Mouse (Mus musculus): ENCODE measurements around the gene Aff3. TPM values are rescaled to one million over a fixed set of nuclear protein-coding genes. Genes with fewer than 3 reads are reported as not detected.
A peak's percentile ranks its signal among the peaks of the same experiment; 100 is the strongest.

The Aff3 gene
- polyA plus RNA-seq, 1 experiment from 2014 or later = 9.6 TPM

DNA sequence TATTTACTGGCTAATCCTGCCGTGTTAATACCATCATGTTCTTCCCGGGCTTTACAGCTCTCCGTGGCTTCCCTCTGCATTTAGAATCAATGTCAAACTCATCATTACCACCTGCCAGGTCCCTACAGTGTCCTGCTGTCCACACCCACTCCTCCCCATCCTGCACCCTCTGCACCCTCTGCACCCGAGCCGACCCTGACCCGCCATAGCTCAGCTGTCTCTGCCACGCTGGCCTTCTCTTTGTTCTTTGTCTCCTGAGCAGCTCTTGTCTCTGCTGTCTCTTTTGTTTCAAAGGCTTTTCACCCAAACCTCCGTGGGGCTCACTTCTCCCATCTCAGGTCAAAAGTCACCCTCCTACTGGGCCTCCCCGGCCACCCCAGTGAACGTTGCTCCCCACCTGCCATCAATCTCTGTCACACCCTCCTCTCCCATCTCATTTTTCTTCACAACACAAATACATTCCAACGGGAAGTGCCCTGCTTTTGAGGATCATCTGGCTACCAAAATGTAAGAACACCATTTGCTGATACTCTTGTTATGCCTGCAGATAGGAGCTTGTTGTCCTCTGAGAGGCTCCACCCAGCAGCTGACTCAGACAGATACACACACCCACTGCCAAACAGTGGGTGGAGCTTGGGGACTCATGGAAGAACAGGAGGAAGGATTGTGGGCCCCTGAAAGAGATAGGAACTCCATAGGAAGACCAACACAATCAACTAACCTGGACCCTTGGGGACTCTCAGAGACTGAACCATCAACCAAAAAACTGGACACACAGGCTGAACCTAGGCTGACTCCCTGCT lies 102.2 kb downstream of the Aff3 start:
- no peaks in the 10 kb centered on the region for H3K27me3 ChIP-seq (ENCODE audit: control insufficient read depth, insufficient read depth, low read depth, low read length)
- no peak for ATAC-seq
- no peaks in the 10 kb centered on the region for H3K36me3 ChIP-seq (ENCODE audit: control insufficient read depth, insufficient read depth, low read length)
- peak overlapping the region; percentile 34; the same call in 1 of the 2 replicates for H3K4me2 ChIP-seq (ENCODE audit: low read length)
- H3K27ac ChIP-seq (ENCODE audit: low read length) = peak overlapping the region; percentile 71
- H3K9ac ChIP-seq (ENCODE audit: low read depth, low read length) = peak overlapping the region; percentile 27; the same call in 1 of the 2 replicates
- peaks cover 47% of the 10 kb centered on the region for H3K4me1 ChIP-seq (ENCODE audit: control insufficient read depth, insufficient read depth, low read length)
- H3K9me3 ChIP-seq (replicated peaks; ENCODE audit: control insufficient read depth, low read length, poor library complexity, severe bottlenecking) = no peaks in the 10 kb centered on the region
- WGBS = 9% methylated on average over 11 of the region's 11 CpGs
- H3K4me3 ChIP-seq (ENCODE audit: low read depth, low read length) = no peak overlapping the region

DNA sequence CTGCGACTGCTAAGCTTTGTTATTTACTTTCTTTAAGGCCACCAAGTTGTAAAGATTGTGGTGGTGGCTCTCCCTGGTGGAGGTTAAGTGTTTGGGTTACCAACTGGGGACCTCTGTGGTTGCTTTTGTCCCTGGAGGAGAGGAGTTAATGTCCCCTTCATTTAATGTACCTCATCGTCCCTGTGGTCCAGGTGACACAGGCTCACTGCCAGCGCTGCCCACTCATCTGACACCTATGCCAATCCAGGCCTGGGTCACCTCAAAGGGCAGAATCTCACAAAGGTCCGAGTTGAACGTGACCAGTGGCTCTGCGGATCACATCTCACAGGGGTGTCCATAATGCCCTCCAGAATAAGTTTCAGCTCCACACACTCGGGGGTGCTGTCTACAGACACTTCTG lies 103.4 kb downstream of the Aff3 start:
- no peaks in the 10 kb centered on the region for H3K9me3 ChIP-seq (replicated peaks; ENCODE audit: control insufficient read depth, low read length, poor library complexity, severe bottlenecking)
- WGBS = 72% methylated on average over 7 of the region's 7 CpGs
- no peaks in the 10 kb centered on the region for H3K27me3 ChIP-seq (ENCODE audit: control insufficient read depth, insufficient read depth, low read depth, low read length)
- H3K4me2 ChIP-seq (ENCODE audit: low read length) = no peak overlapping the region
- no peak overlapping the region for H3K4me3 ChIP-seq (ENCODE audit: low read depth, low read length)
- no peak; the same call in 1 of the 2 replicates for ATAC-seq
- no peak overlapping the region for H3K9ac ChIP-seq (ENCODE audit: low read depth, low read length)
- H3K27ac ChIP-seq (ENCODE audit: low read length) = peak overlapping the region; percentile 44; the same call in 1 of the 2 replicates
- H3K4me1 ChIP-seq (ENCODE audit: control insufficient read depth, insufficient read depth, low read length) = peaks cover 40% of the 10 kb centered on the region
- no peaks in the 10 kb centered on the region for H3K36me3 ChIP-seq (ENCODE audit: control insufficient read depth, insufficient read depth, low read length)

DNA sequence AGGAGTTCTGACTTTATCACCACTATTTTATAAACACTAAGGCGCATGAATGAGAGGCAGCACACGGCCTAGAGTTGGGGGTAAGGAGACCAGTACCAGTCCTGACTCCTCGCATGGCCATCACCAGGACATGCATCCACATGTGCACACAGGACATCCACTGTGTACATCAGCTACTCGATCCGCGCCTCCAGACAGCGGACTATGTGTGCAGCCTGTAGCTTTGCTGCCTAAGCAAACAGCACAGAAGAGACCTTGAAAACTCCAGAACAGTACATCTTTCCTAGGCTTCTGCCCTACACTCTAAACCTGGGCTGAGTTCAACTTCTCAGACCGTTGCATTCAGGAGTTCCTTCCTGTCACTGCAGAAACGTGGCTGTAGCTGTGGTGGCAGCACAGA lies 104.1 kb downstream of the Aff3 start:
- no peak overlapping the region for H3K4me2 ChIP-seq (ENCODE audit: low read length)
- peaks cover 37% of the 10 kb centered on the region for H3K4me1 ChIP-seq (ENCODE audit: control insufficient read depth, insufficient read depth, low read length)
- H3K9me3 ChIP-seq (replicated peaks; ENCODE audit: control insufficient read depth, low read length, poor library complexity, severe bottlenecking) = no peaks in the 10 kb centered on the region
- no peak for ATAC-seq
- H3K4me3 ChIP-seq (ENCODE audit: low read depth, low read length) = no peak overlapping the region
- no peak overlapping the region for H3K9ac ChIP-seq (ENCODE audit: low read depth, low read length)
- no peak overlapping the region for H3K27ac ChIP-seq (ENCODE audit: low read length)
- 84% methylated on average over 9 of the region's 9 CpGs for WGBS
- no peaks in the 10 kb centered on the region for H3K27me3 ChIP-seq (ENCODE audit: control insufficient read depth, insufficient read depth, low read depth, low read length)
- no peaks in the 10 kb centered on the region for H3K36me3 ChIP-seq (ENCODE audit: control insufficient read depth, insufficient read depth, low read length)

DNA sequence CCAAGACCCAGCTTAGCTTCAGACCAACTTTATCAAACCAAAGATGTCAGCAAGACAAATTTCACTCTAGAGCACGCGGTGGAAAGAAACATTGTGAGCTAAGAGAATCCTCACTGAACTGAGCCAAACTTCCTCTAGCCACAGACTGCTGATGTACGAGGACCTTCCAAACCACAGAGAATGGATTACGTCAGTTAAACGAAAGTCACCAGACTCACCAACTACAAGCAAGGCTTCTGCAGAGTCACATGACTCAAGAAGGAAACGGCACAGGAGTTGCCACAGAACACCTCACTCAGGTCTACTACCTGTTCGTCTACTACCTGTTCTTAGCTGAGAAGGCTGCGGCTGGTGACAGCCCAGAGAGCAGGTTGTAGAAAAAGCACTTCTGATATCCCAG lies 107.1 kb downstream of the Aff3 start:
- Histone ChIP-seq H3K4me2 (ENCODE audit: low read length) (no peak overlapping the region), H3K9me3 (replicated peaks; ENCODE audit: control insufficient read depth, low read length, poor library complexity, severe bottlenecking) (no peaks in the 10 kb centered on the region), H3K4me3 (ENCODE audit: low read depth, low read length) (no peak overlapping the region), H3K9ac (ENCODE audit: low read depth, low read length) (no peak overlapping the region), H3K27ac (ENCODE audit: low read length) (no peak overlapping the region), H3K4me1 (ENCODE audit: control insufficient read depth, insufficient read depth, low read length) (peaks cover 26% of the 10 kb centered on the region), H3K36me3 (ENCODE audit: control insufficient read depth, insufficient read depth, low read length) (no peaks in the 10 kb centered on the region), H3K27me3 (ENCODE audit: control insufficient read depth, insufficient read depth, low read depth, low read length) (no peaks in the 10 kb centered on the region)
- WGBS = 93% methylated on average over 8 of the region's 8 CpGs
- no peak for ATAC-seq

DNA sequence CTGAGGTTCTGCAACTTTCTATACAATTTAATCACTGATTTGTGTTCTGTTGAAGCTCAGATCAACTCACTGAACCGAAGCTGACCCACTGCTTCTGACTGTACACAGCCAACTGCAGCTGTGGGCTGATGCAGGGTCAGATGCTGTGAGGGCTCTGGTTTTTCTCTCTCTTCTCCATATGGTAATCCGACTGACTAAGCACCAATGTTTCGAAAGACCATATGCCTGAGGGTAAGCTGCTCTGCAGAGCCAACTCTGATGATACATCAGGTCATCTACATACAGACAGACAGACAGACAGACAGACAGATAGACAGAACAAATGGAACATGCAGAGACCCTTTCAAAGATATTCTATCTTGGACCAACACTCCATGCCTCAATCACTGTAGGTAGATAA lies 110.2 kb downstream of the Aff3 start:
- Histone ChIP-seq H3K9ac (ENCODE audit: low read depth, low read length) (no peak overlapping the region), H3K9me3 (replicated peaks; ENCODE audit: control insufficient read depth, low read length, poor library complexity, severe bottlenecking) (no peaks in the 10 kb centered on the region), H3K4me1 (ENCODE audit: control insufficient read depth, insufficient read depth, low read length) (peaks cover 7% of the 10 kb centered on the region; the same call in 1 of the 2 replicates), H3K36me3 (ENCODE audit: control insufficient read depth, insufficient read depth, low read length) (no peaks in the 10 kb centered on the region), H3K4me3 (ENCODE audit: low read depth, low read length) (no peak overlapping the region), H3K27ac (ENCODE audit: low read length) (no peak overlapping the region), H3K4me2 (ENCODE audit: low read length) (no peak overlapping the region), H3K27me3 (ENCODE audit: control insufficient read depth, insufficient read depth, low read depth, low read length) (no peaks in the 10 kb centered on the region)
- 82% methylated on average over 3 of the region's 3 CpGs for WGBS
- ATAC-seq = no peak

DNA sequence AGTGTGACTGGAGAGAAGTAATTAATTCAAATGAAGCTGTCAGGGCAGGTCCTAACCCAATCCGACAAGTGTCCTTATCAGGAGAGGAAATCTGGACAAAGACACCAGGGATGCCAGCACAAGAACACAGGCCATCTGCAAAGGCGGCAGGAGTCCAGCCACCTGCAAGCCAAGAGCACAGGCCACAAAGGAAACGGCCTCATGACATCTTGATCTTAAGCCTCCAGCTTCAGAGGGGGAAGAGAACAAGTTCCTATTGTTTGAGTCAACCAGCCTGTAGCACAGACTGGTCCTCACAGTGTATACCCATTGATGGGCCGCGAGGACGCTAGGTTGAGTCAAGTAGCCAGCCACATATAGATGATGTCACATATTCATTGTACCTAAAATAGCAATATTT lies 111.7 kb downstream of the Aff3 start:
- Histone ChIP-seq H3K27me3 (ENCODE audit: control insufficient read depth, insufficient read depth, low read depth, low read length) (no peaks in the 10 kb centered on the region), H3K36me3 (ENCODE audit: control insufficient read depth, insufficient read depth, low read length) (no peaks in the 10 kb centered on the region), H3K4me2 (ENCODE audit: low read length) (no peak overlapping the region), H3K27ac (ENCODE audit: low read length) (no peak overlapping the region), H3K4me1 (ENCODE audit: control insufficient read depth, insufficient read depth, low read length) (peaks cover 7% of the 10 kb centered on the region; the same call in 1 of the 2 replicates), H3K9ac (ENCODE audit: low read depth, low read length) (no peak overlapping the region), H3K9me3 (replicated peaks; ENCODE audit: control insufficient read depth, low read length, poor library complexity, severe bottlenecking) (no peaks in the 10 kb centered on the region), H3K4me3 (ENCODE audit: low read depth, low read length) (no peak overlapping the region)
- 40% methylated on average over 6 of the region's 6 CpGs for WGBS
- peak; percentile 39; the same call in 1 of the 2 replicates for ATAC-seq

DNA sequence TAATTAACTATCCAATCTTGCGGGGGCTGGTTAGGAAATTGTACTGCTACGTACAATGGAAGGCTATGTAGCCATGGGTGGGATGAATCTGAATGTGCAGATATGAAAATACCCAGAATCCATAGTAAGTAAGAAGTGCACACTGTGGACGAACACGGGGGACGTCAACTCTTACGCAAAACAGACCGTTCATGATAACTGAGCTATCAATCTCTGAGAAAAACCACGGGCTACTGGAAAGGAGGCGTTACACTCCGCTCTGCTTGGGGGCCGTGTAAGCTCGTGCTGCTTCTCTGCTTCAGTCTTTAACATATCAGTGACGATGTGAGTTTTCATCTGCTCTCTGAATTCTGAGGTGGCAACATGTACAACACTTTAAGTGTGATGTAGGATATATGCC lies 114.2 kb downstream of the Aff3 start:
- no peak overlapping the region for H3K27ac ChIP-seq (ENCODE audit: low read length)
- no peak overlapping the region for H3K9ac ChIP-seq (ENCODE audit: low read depth, low read length)
- H3K36me3 ChIP-seq (ENCODE audit: control insufficient read depth, insufficient read depth, low read length) = no peaks in the 10 kb centered on the region
- H3K27me3 ChIP-seq (ENCODE audit: control insufficient read depth, insufficient read depth, low read depth, low read length) = no peaks in the 10 kb centered on the region
- H3K4me1 ChIP-seq (ENCODE audit: control insufficient read depth, insufficient read depth, low read length) = peaks cover 15% of the 10 kb centered on the region
- no peak overlapping the region for H3K4me3 ChIP-seq (ENCODE audit: low read depth, low read length)
- H3K9me3 ChIP-seq (replicated peaks; ENCODE audit: control insufficient read depth, low read length, poor library complexity, severe bottlenecking) = no peaks in the 10 kb centered on the region
- ATAC-seq = no peak
- 89% methylated on average over 13 of the region's 13 CpGs for WGBS
- H3K4me2 ChIP-seq (ENCODE audit: low read length) = no peak overlapping the region

DNA sequence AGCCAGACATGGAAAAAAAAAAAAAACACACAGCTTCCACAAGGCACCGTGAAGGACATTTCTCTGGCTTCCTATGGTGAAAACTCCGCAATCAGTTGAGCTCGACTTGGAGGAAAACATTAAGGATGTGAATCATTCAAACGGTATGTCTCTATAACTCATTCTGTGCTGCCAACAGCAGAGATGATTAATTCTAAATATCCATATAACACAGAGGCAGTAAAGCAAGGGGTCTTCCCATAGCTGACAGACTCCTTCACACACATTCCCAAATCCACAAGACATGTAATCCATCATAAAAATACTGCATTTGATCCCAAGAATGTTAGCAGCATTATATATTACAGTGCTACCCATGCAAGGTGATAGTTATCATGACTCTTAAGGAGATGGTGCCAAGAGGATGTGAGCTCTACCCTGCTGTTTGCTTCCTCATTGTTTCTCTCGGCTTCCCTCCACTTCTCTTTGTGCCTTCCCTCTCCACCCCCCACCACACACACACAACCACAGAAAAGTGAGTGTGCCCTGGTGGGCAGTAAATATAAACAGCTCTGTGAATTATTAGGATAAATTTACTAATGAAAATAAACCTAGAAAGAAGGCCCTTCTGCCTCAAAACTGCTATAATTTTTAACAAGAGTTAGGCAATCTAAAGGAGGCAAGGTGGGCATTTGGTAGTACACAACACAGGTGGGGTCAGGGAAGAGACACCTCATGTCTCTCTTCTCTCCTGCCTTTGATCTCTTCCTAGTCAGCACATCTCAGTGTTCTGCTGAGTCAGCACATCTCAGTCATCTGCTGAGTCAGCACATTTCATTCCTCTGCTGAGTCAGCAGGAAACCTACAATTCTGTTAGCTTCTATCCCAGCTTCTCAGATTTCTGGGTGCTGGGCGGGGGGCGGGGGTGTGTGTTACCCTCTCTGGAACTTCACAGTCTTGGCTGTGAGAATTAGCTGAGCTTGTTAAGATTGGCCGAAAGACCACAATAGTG lies 115.8 kb downstream of the Aff3 start:
- Histone ChIP-seq H3K9ac (ENCODE audit: low read depth, low read length) (no peak overlapping the region), H3K4me3 (ENCODE audit: low read depth, low read length) (no peak overlapping the region), H3K4me1 (ENCODE audit: control insufficient read depth, insufficient read depth, low read length) (peaks cover 25% of the 10 kb centered on the region), H3K27me3 (ENCODE audit: control insufficient read depth, insufficient read depth, low read depth, low read length) (no peaks in the 10 kb centered on the region), H3K27ac (ENCODE audit: low read length) (no peak overlapping the region), H3K4me2 (ENCODE audit: low read length) (no peak overlapping the region), H3K36me3 (ENCODE audit: control insufficient read depth, insufficient read depth, low read length) (no peaks in the 10 kb centered on the region), H3K9me3 (replicated peaks; ENCODE audit: control insufficient read depth, low read length, poor library complexity, severe bottlenecking) (no peaks in the 10 kb centered on the region)
- WGBS = 67% methylated on average over 8 of the region's 8 CpGs
- ATAC-seq = no peak

DNA sequence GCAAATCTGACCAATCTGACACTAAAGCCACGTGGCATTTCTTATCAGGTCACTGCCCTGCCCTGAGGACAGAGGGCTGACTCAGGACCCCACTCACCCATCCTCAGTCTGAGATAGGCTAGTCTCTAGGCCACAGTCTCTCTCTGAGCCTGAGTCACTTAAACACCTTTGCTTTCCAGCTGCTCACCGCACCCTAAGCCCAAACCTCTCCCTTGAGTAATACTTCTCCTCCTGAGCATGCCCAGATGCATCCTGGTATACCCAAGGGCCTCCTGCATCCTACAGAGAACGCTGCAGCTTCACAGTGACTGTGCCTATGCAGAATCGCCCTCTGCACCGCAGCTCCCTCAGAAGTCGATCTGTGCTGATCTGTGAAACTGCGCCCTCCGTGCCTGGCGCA lies 117.1 kb downstream of the Aff3 start:
- ATAC-seq = no peak
- Histone ChIP-seq H3K27ac (ENCODE audit: low read length) (no peak overlapping the region), H3K9ac (ENCODE audit: low read depth, low read length) (no peak overlapping the region), H3K4me3 (ENCODE audit: low read depth, low read length) (no peak overlapping the region), H3K4me2 (ENCODE audit: low read length) (no peak overlapping the region), H3K27me3 (ENCODE audit: control insufficient read depth, insufficient read depth, low read depth, low read length) (no peaks in the 10 kb centered on the region), H3K4me1 (ENCODE audit: control insufficient read depth, insufficient read depth, low read length) (peaks cover 22% of the 10 kb centered on the region), H3K9me3 (replicated peaks; ENCODE audit: control insufficient read depth, low read length, poor library complexity, severe bottlenecking) (no peaks in the 10 kb centered on the region), H3K36me3 (ENCODE audit: control insufficient read depth, insufficient read depth, low read length) (no peaks in the 10 kb centered on the region)
- WGBS = 88% methylated on average over 9 of the region's 9 CpGs

Measured in midbrain, embryonic 16.5 days (tissue).